Mouse (Mus musculus) adrenal gland, postnatal 10 days (tissue): ENCODE measurements around the gene Ndufaf4. TPM values are rescaled to one million over a fixed set of nuclear protein-coding genes. Genes with fewer than 3 reads are reported as not detected.

Experiments
- total RNA-seq, 2 experiments: library from RNA; stranded (reverse); gene quantifications; 2 replicates each; pipeline ENCODE4 v1.2.3; 2021

Ndufaf4 gene
- total RNA-seq, 2 experiments from 2014 or later: 39.0 to 44.6 TPM

Other genes with a start within 250 kb of the Ndufaf4 start
- gene Klhl32, start 47.0 kb upstream of the Ndufaf4 start, total RNA-seq: 1 to 10 TPM; 3.1 to 3.4 TPM
- gene Gpr63, start 68.3 kb downstream of the Ndufaf4 start, total RNA-seq: 1 to 10 TPM; 3.5 to 4.3 TPM